Mouse (Mus musculus): ENCODE data around the gene 1700129C05Rik.

1700129C05Rik gene

GRCm38 (mm10) chr14:59142793-59143192 lies at the start of gene 1700129C05Rik:
TSS of gene 1700129C05Rik (minus strand) at chr14:59142893.
- DNase-seq (ENCODE audit: low spot score in 2 of 2) = no peak

- DNase-seq (ENCODE audit: low spot score in 2 of 2) = no peak
Measured at GRCm38 (mm10) chr14:59186121-59186520, 43.4 kb upstream of the 1700129C05Rik start.

- no peak for DNase-seq (ENCODE audit: low spot score in 2 of 2)
Measured at GRCm38 (mm10) chr14:59185514-59185913, 42.8 kb upstream of the 1700129C05Rik start.

- DNase-seq (ENCODE audit: low spot score in 2 of 2) = no peak
Measured at GRCm38 (mm10) chr14:59182732-59183131, 40.0 kb upstream of the 1700129C05Rik start.

GRCm38 (mm10) chr14:59178649-59179048 lies 36.0 kb upstream of the 1700129C05Rik start, which contains the start of gene Gm5142:
TSS of gene Gm5142 (minus strand) at chr14:59178749.
- no peak for DNase-seq (ENCODE audit: low spot score in 2 of 2)

GRCm38 (mm10) chr14:59157016-59157698 lies 14.5 kb upstream of the 1700129C05Rik start:
- no peak for DNase-seq (ENCODE audit: low spot score in 2 of 2)

GRCm38 (mm10) chr14:59155589-59155988 lies 12.9 kb upstream of the 1700129C05Rik start:
- no peak for DNase-seq (ENCODE audit: low spot score in 2 of 2)

- no peak for DNase-seq (ENCODE audit: low spot score in 2 of 2)
Measured at GRCm38 (mm10) chr14:59114281-59114680, 28.4 kb downstream of the 1700129C05Rik start.

- DNase-seq (ENCODE audit: low spot score in 2 of 2) = no peak
Measured at GRCm38 (mm10) chr14:59104006-59104605, 38.6 kb downstream of the 1700129C05Rik start.

- DNase-seq (ENCODE audit: low spot score in 2 of 2) = no peak
Measured at GRCm38 (mm10) chr14:59093601-59094000, 49.1 kb downstream of the 1700129C05Rik start.

- DNase-seq (ENCODE audit: low spot score in 2 of 2) = no peak
Measured at GRCm38 (mm10) chr14:59084396-59084795, 58.3 kb downstream of the 1700129C05Rik start.

All from spleen, postnatal 36 days (tissue).